Mouse (Mus musculus) stomach, embryonic 16.5 days (tissue): ENCODE data around the gene Kctd20. TPM values are rescaled to one million over a fixed set of nuclear protein-coding genes. Genes with fewer than 3 reads are reported as not detected.

Source experiments
- ATAC-seq: fragments of 200-750 bp; cut with Nextera tagmentation; 2 replicates; pipeline ENCODE4 v1.8.0; 2017; ENCODE audit warnings: moderate number of reproducible peaks, moderate TSS enrichment; ENCODE audit not compliant: insufficient read depth, low FRiP score
- H3K27ac ChIP-seq: fragments of 300-500 bp; sonication (generic); 2 replicates; pipeline ENCODE4 v1.5.1; 2014; ENCODE audit warnings: low read length
- H3K27me3 ChIP-seq: fragments of 300-500 bp; sonication (generic); 2 replicates; pipeline ENCODE4 v1.6.1; 2014; ENCODE audit warnings: low read length, control low read depth, mixed read lengths; ENCODE audit not compliant: control insufficient read depth, insufficient read depth
- H3K36me3 ChIP-seq: fragments of 300-500 bp; sonication (generic); 2 replicates; pipeline ENCODE4 v1.6.1; 2014; ENCODE audit warnings: low read length; ENCODE audit not compliant: control insufficient read depth, insufficient read depth
- H3K4me1 ChIP-seq: fragments of 300-500 bp; sonication (generic); 2 replicates; pipeline ENCODE4 v1.6.1; 2014; ENCODE audit warnings: low read length, control low read depth, mixed read lengths; ENCODE audit not compliant: control insufficient read depth, insufficient read depth
- H3K4me2 ChIP-seq: fragments of 300-500 bp; sonication (generic); 2 replicates; pipeline ENCODE4 v1.6.1; 2014; ENCODE audit warnings: low read depth, low read length, mixed read lengths
- H3K4me3 ChIP-seq: fragments of 300-500 bp; sonication (generic); replicated peaks from 2 replicates; pipeline ENCODE4 v1.5.1; 2014; ENCODE audit warnings: mild to moderate bottlenecking, low read length
- H3K9ac ChIP-seq: fragments of 300-500 bp; sonication (generic); 2 replicates; pipeline ENCODE4 v1.6.1; 2014; ENCODE audit warnings: low read length
- H3K9me3 ChIP-seq: fragments of 300-500 bp; sonication (generic); replicated peaks from 2 replicates; pipeline ENCODE4 v1.6.1; 2016; ENCODE audit warnings: low read length, control low read depth; ENCODE audit not compliant: control insufficient read depth
- whole genome bisulfite sequencing: fragments of 180-500 bp; shearing (Covaris S2); extraction: QIAGEN DNeasy Blood & Tissue Kit; methylation state at CpG from one replicate; pipeline ENCODE4 v1.1.7; 2014; 5-methylcytosine and 5-hydroxymethylcytosine counted together
- polyA plus RNA-seq: library from polyadenylated mRNA; unstranded; fragments of >200 nt; fragmentation: Nextera tagmentation; extraction: Ambion mirVana; gene quantifications from 2 replicates; pipeline ENCODE4 v1.2.1, GENCODE M21; 2015

The Kctd20 gene
- polyA plus RNA-seq, 1 experiment from 2014 or later: 78.3 TPM

- H3K36me3 ChIP-seq: no peaks in the 10 kb centered on the region
- 6% methylated on average over 14 of the region's 14 CpGs for WGBS
- H3K27ac ChIP-seq: peak overlapping the region; percentile 85
- H3K27me3 ChIP-seq: no peaks in the 10 kb centered on the region
- peak overlapping the region; percentile 29 for H3K4me2 ChIP-seq
- peak overlapping the region; percentile 1; the same call in 1 of the 2 replicates for H3K4me3 ChIP-seq
- H3K9ac ChIP-seq: peak overlapping the region; percentile 18
- peaks cover 20% of the 10 kb centered on the region for H3K4me1 ChIP-seq
- ATAC-seq: peak; percentile 91
- no peaks in the 10 kb centered on the region for H3K9me3 ChIP-seq
These were observed 21.2 kb upstream of the Kctd20 start for GRCm38 (mm10) chr17:28930392-28931074.

DNA sequence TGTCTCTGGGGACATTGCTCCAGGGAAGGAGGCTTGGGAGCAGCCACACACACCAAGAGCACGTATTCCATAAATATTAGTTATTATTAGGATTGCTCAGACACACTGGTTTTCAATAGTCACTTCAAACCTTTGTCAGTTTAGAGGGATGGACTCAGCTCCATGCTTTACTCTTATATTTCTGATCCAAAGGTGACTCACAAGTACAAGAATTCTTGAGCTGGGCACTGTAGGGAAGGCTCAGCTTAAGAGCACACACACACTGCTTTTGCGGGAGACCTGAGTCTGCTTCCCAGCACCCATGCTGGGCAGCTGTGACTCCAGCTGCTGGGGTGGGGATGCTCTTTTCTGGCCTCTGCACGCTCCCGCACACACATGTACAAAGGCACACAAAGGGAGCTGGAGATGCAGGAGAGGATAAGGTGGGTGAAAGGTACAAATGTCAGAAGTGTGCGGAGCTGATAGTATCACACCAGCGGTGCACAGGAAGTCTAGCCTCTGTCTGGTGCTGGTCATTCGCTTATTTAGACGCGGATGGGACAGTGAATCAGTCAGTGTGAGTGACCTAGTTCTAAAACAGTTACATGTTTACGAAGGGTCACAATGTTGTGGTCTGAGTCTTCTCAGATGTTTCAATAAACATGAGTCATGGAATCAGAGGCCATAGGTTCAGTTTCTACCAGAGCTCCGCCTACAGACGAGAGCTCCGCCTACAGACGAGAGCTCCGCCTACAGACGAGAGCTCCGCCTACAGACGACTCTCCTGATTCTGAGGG is 20.1 kb upstream of the Kctd20 start:
- ATAC-seq: no peak
- H3K4me1 ChIP-seq: peaks cover 20% of the 10 kb centered on the region
- H3K36me3 ChIP-seq: no peaks in the 10 kb centered on the region
- 83% methylated on average over 18 of the region's 18 CpGs for WGBS
- no peak overlapping the region for H3K9ac ChIP-seq
- H3K27ac ChIP-seq: peak overlapping the region; percentile 67
- no peak overlapping the region for H3K4me3 ChIP-seq
- H3K27me3 ChIP-seq: no peaks in the 10 kb centered on the region
- no peak overlapping the region for H3K4me2 ChIP-seq
- no peaks in the 10 kb centered on the region for H3K9me3 ChIP-seq

DNA sequence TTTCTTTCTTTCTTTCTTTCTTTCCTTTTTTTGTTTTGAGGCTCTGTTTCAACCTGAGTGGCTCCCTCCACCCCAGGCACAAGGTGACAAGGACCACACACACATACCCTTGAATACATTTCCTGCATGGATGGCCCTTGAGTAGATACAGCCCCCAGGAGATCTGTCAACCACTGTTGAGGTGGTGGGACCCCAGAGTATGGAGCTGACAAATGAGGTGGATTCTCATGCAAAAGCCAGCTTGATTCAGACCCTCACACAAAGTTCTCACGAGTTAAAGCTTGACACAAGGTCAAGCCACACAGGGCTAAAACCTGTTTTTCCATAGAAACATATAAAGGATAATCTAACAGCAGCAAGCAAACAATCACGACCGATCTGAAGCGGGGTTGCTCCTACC is 19.5 kb upstream of the Kctd20 start:
- Histone ChIP-seq H3K9me3 (no peaks in the 10 kb centered on the region), H3K36me3 (no peaks in the 10 kb centered on the region), H3K4me1 (peaks cover 20% of the 10 kb centered on the region), H3K27me3 (no peaks in the 10 kb centered on the region), H3K27ac (no peak overlapping the region), H3K4me3 (no peak overlapping the region), H3K4me2 (no peak overlapping the region), H3K9ac (no peak overlapping the region)
- WGBS: 60% methylated on average over 4 of the region's 4 CpGs
- ATAC-seq: no peak

GRCm38 (mm10) chr17:28934120-28934916 is 17.4 kb upstream of the Kctd20 start:
- ATAC-seq: no peak
- whole genome bisulfite sequencing: 73% methylated on average over 19 of the region's 19 CpGs
- Histone ChIP-seq H3K4me3 (no peak overlapping the region), H3K9ac (no peak overlapping the region), H3K27ac (no peak overlapping the region), H3K4me1 (peaks cover 20% of the 10 kb centered on the region), H3K36me3 (no peaks in the 10 kb centered on the region), H3K4me2 (no peak overlapping the region), H3K9me3 (no peaks in the 10 kb centered on the region), H3K27me3 (no peaks in the 10 kb centered on the region)

DNA sequence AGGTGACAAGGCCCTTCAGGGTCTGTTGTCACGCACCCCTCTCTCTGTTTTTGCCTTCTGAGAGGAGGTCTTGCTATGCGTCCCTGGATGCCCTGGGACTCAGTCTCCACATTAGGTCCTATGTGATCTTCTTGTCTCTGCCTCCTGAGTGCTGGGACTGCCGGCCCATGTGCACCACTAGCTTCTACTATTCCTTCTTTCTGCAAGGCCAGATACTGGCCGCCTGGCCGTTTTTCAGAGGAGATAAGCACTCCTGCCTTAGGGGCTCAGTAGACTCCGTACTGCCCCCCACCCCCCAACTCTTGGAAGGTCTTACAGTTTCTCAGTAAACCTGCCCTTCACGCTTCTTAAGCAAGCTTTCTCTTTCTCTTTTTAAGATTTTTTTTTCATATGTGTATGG is 15.6 kb upstream of the Kctd20 start:
- H3K27me3 ChIP-seq: no peaks in the 10 kb centered on the region
- no peaks in the 10 kb centered on the region for H3K36me3 ChIP-seq
- H3K9me3 ChIP-seq: no peaks in the 10 kb centered on the region
- H3K4me3 ChIP-seq: no peak overlapping the region
- no peak for ATAC-seq
- no peak overlapping the region for H3K27ac ChIP-seq
- no peak overlapping the region for H3K9ac ChIP-seq
- H3K4me2 ChIP-seq: no peak overlapping the region
- H3K4me1 ChIP-seq: peaks cover 7% of the 10 kb centered on the region
- WGBS: 88% methylated on average over 7 of the region's 7 CpGs

GRCm38 (mm10) chr17:28936622-28937345 is 15.0 kb upstream of the Kctd20 start:
- WGBS: 82% methylated on average over 10 of the region's 10 CpGs
- H3K9ac ChIP-seq: no peak overlapping the region
- peaks cover under 1% of the 10 kb centered on the region; the same call in 1 of the 2 replicates for H3K4me1 ChIP-seq
- no peak for ATAC-seq
- no peak overlapping the region for H3K4me2 ChIP-seq
- no peaks in the 10 kb centered on the region for H3K27me3 ChIP-seq
- H3K27ac ChIP-seq: no peak overlapping the region
- no peak overlapping the region for H3K4me3 ChIP-seq
- H3K9me3 ChIP-seq: no peaks in the 10 kb centered on the region
- H3K36me3 ChIP-seq: no peaks in the 10 kb centered on the region

DNA sequence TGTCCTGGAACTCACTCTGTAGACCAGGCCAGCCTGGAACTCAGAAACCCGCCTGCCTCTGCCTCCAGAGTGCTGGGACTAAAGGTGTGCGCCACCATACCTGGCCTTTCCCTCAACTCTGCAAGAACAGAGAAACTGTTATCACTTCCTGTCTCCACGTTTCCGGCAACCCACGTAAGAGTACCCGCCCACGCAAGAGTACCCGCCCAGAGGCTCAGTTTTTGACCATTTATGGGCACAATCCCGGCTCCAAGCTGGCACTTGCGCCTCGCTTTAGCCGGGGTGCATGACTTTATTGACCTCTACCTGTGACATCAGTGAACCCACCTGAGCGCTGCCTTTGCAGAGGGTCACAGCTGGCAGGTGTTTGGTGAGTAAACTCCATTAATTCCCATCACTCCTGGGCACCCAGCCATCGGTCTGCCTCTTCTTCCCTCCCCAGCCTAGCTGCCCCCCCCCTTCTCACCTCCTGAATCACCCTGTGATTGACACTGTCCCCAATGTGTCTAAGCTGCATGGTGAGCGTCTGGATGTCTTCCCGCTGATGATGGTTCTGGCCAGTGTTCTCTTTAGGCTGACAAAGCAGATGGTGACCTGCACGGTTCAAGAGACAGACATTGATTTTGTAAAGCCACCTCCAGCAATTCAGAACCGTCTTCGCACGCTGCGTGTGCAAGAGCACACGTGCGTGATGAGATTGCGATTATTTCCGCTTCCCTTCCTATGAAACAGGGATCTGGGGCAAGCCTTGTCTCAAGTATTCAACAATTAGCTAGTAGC is 10.8 kb upstream of the Kctd20 start:
- H3K4me3 ChIP-seq: no peak overlapping the region
- no peaks in the 10 kb centered on the region for H3K27me3 ChIP-seq
- no peaks in the 10 kb centered on the region for H3K36me3 ChIP-seq
- H3K4me1 ChIP-seq: no peaks in the 10 kb centered on the region
- H3K9me3 ChIP-seq: no peaks in the 10 kb centered on the region
- H3K9ac ChIP-seq: no peak overlapping the region
- H3K27ac ChIP-seq: no peak overlapping the region
- ATAC-seq: no peak
- WGBS: 88% methylated on average over 25 of the region's 25 CpGs
- no peak overlapping the region for H3K4me2 ChIP-seq

GRCm38 (mm10) chr17:28942101-28942500 is 9.6 kb upstream of the Kctd20 start:
- Histone ChIP-seq H3K36me3 (no peaks in the 10 kb centered on the region), H3K27ac (no peak overlapping the region), H3K9me3 (0 out of 2 replicates have a peak, but pooled peaks cover 2% of the 10 kb centered on the region), H3K27me3 (no peaks in the 10 kb centered on the region), H3K9ac (no peak overlapping the region), H3K4me2 (no peak overlapping the region), H3K4me3 (no peak overlapping the region), H3K4me1 (no peaks in the 10 kb centered on the region)
- no peak for ATAC-seq
- WGBS: 70% methylated on average over 10 of the region's 11 CpGs
